Mouse (Mus musculus) ES-Bruce4 (cell line): ENCODE measurements around the gene Brat1. TPM values are rescaled to one million over a fixed set of nuclear protein-coding genes. Genes with fewer than 3 reads are reported as not detected.

ENCODE experiments used
- H3K27ac ChIP-seq: 2 replicates; pipeline ENCODE4 v1.5.1; 2012; ENCODE audit warnings: low read length, inconsistent platforms; ENCODE audit not compliant: insufficient read depth
- H3K27me3 ChIP-seq: 2 replicates; pipeline ENCODE4 v1.6.1; 2012; ENCODE audit warnings: mild to moderate bottlenecking, low read length, inconsistent platforms; ENCODE audit not compliant: control insufficient read depth, poor library complexity, insufficient read depth, severe bottlenecking
- H3K36me3 ChIP-seq: 2 replicates; pipeline ENCODE4 v1.6.1; 2012; ENCODE audit warnings: inconsistent platforms, mild to moderate bottlenecking, low read length, moderate library complexity; ENCODE audit not compliant: control insufficient read depth, poor library complexity, insufficient read depth, severe bottlenecking
- H3K4me1 ChIP-seq: one replicate; pipeline ENCODE4 v1.8.1; 2011; ENCODE audit warnings: low read length; ENCODE audit not compliant: control insufficient read depth, insufficient read depth
- H3K4me3 ChIP-seq: 2 replicates; pipeline ENCODE4 v1.5.1; 2011; ENCODE audit warnings: low read depth, mild to moderate bottlenecking, low read length
- H3K9ac ChIP-seq: 2 replicates; pipeline ENCODE4 v1.6.1; 2012; ENCODE audit warnings: low read depth, mild to moderate bottlenecking, inconsistent platforms; ENCODE audit not compliant: poor library complexity, severe bottlenecking
- H3K9me3 ChIP-seq: replicated peaks from 2 replicates; pipeline ENCODE4 v1.6.1; 2012; ENCODE audit warnings: mild to moderate bottlenecking, low read length, inconsistent platforms; ENCODE audit not compliant: control insufficient read depth, poor library complexity, insufficient read depth, severe bottlenecking
- CTCF ChIP-seq: IDR thresholded peaks from one replicate; pipeline ENCODE4 v1.8.1; 2011; ENCODE audit warnings: low read depth, low read length
- EP300 ChIP-seq: IDR thresholded peaks from 2 replicates; pipeline ENCODE4 v1.6.1; 2011; ENCODE audit warnings: low read depth, low read length; ENCODE audit not compliant: insufficient read depth
- POLR2A ChIP-seq: IDR thresholded peaks from one replicate; pipeline ENCODE4 v1.8.1; 2011; ENCODE audit warnings: low read length; ENCODE audit not compliant: insufficient read depth
- polyA plus RNA-seq: library from polyadenylated mRNA; stranded (reverse); fragments of >200 nt; gene quantifications from 2 replicates; pipeline ENCODE4 v1.2.4, GENCODE M21; 2011; ENCODE audit warnings: low read depth; ENCODE audit not compliant: missing spikeins, insufficient read depth, insufficient read length

The Brat1 gene
- polyA plus RNA-seq, 1 experiment = 9.3 TPM

- H3K4me3 ChIP-seq = no peak overlapping the region
- H3K9me3 ChIP-seq = no peaks in the 10 kb centered on the region
- no peaks in the 10 kb centered on the region for H3K36me3 ChIP-seq
- no peaks in the 10 kb centered on the region for H3K4me1 ChIP-seq
- no peak for TF ChIP-seq POLR2A
- no peak for TF ChIP-seq EP300
- no peak for TF ChIP-seq CTCF
- no peaks in the 10 kb centered on the region for H3K27me3 ChIP-seq
- no peak overlapping the region for H3K9ac ChIP-seq
- no peak overlapping the region for H3K27ac ChIP-seq
Measured at GRCm38 (mm10) chr5:140675640-140676039, 29.2 kb upstream of the Brat1 start.

- Histone ChIP-seq H3K27me3 (no peaks in the 10 kb centered on the region), H3K4me3 (no peak overlapping the region), H3K9me3 (no peaks in the 10 kb centered on the region), H3K27ac (no peak overlapping the region), H3K4me1 (no peaks in the 10 kb centered on the region), H3K9ac (no peak overlapping the region), H3K36me3 (no peaks in the 10 kb centered on the region)
- no peak for TF ChIP-seq POLR2A
- TF ChIP-seq EP300 = no peak
- TF ChIP-seq CTCF = no peak
Measured at GRCm38 (mm10) chr5:140677137-140677536, 27.7 kb upstream of the Brat1 start.

GRCm38 (mm10) chr5:140680051-140680450, 24.8 kb upstream of the Brat1 start:
- H3K4me3 ChIP-seq = no peak overlapping the region
- no peaks in the 10 kb centered on the region for H3K36me3 ChIP-seq
- no peaks in the 10 kb centered on the region for H3K4me1 ChIP-seq
- no peaks in the 10 kb centered on the region for H3K9me3 ChIP-seq
- no peak overlapping the region for H3K27ac ChIP-seq
- H3K27me3 ChIP-seq = no peaks in the 10 kb centered on the region
- no peak for TF ChIP-seq EP300
- TF ChIP-seq POLR2A = no peak
- no peak overlapping the region for H3K9ac ChIP-seq

GRCm38 (mm10) chr5:140680950-140681349, 23.9 kb upstream of the Brat1 start:
- H3K9me3 ChIP-seq = no peaks in the 10 kb centered on the region
- no peak overlapping the region for H3K9ac ChIP-seq
- no peak overlapping the region for H3K27ac ChIP-seq
- H3K27me3 ChIP-seq = no peaks in the 10 kb centered on the region
- no peak overlapping the region for H3K4me3 ChIP-seq
- no peaks in the 10 kb centered on the region for H3K36me3 ChIP-seq
- no peak for TF ChIP-seq POLR2A
- TF ChIP-seq EP300 = no peak
- TF ChIP-seq CTCF = no peak
- H3K4me1 ChIP-seq = no peaks in the 10 kb centered on the region

- H3K9me3 ChIP-seq = no peaks in the 10 kb centered on the region
- H3K36me3 ChIP-seq = no peaks in the 10 kb centered on the region
- H3K4me3 ChIP-seq = no peak overlapping the region
- TF ChIP-seq CTCF = no peak
- TF ChIP-seq EP300 = no peak
- no peak for TF ChIP-seq POLR2A
- no peaks in the 10 kb centered on the region for H3K4me1 ChIP-seq
- no peaks in the 10 kb centered on the region for H3K27me3 ChIP-seq
- H3K9ac ChIP-seq = no peak overlapping the region
- no peak overlapping the region for H3K27ac ChIP-seq
Measured at GRCm38 (mm10) chr5:140682113-140682512, 22.7 kb upstream of the Brat1 start.

- H3K9ac ChIP-seq = no peak overlapping the region
- no peaks in the 10 kb centered on the region for H3K27me3 ChIP-seq
- H3K36me3 ChIP-seq = no peaks in the 10 kb centered on the region
- TF ChIP-seq CTCF = peak; percentile 86
- no peak for TF ChIP-seq EP300
- no peaks in the 10 kb centered on the region for H3K9me3 ChIP-seq
- H3K4me1 ChIP-seq = no peaks in the 10 kb centered on the region
- H3K27ac ChIP-seq = no peak overlapping the region
- H3K4me3 ChIP-seq = no peak overlapping the region
Measured at GRCm38 (mm10) chr5:140684343-140685148, 20.3 kb upstream of the Brat1 start.
